Mouse (Mus musculus): ENCODE data around the gene Retsat. TPM values are rescaled to one million over a fixed set of nuclear protein-coding genes. Genes with fewer than 3 reads are reported as not detected.
A peak's percentile ranks its signal among the peaks of the same experiment; 100 is the strongest.

Retsat gene
- polyA plus RNA-seq (2014; fragmentation: Nextera tagmentation; extraction: Ambion mirVana): 9.5 and 10.1 TPM in 2 replicates

- no peaks in the 10 kb centered on the region for H3K27me3 ChIP-seq (ENCODE audit: control insufficient read depth, insufficient read depth, low read length)
- 1% methylated on average over 38 of the region's 38 CpGs for WGBS
- peak within 1 kb of the TSS; percentile 75 for H3K4me2 ChIP-seq (ENCODE audit: low read depth, low read length)
- H3K27ac ChIP-seq (replicated peaks; ENCODE audit: low read depth, low read length): no peak within 1 kb of the TSS
- ATAC-seq (replicated peaks; ENCODE audit: insufficient number of reproducible peaks, low FRiP score, low TSS enrichment, low read depth): peak; percentile 88
- DNase-seq (ENCODE audit: low spot score): peak; percentile 97
- H3K9ac ChIP-seq (replicated peaks; ENCODE audit: low read length): peak within 1 kb of the TSS; percentile 70
- no peaks in the 10 kb centered on the region for H3K9me3 ChIP-seq (replicated peaks; ENCODE audit: control insufficient read depth, low read length)
- no peaks in the 10 kb centered on the region for H3K36me3 ChIP-seq (replicated peaks; ENCODE audit: control insufficient read depth, insufficient read depth, low read depth, low read length)
- peak within 1 kb of the TSS; percentile 60 for H3K4me3 ChIP-seq (ENCODE audit: low read depth, low read length)
- H3K4me1 ChIP-seq (ENCODE audit: control insufficient read depth, insufficient read depth, low read length): no peaks in the 10 kb centered on the region
Measured at GRCm38 (mm10) chr6:72597956-72598753, at the start of gene Retsat, which contains the start of gene Elmod3. Retsat (plus strand) TSS chr6:72598475. Elmod3 (minus strand) TSS chr6:72598413.

GRCm38 (mm10) chr6:72549041-72549580, 49.2 kb upstream of the Retsat start:
- no peak overlapping the region for H3K4me3 ChIP-seq (ENCODE audit: low read depth, low read length)
- DNase-seq (ENCODE audit: low spot score) (no peak), ATAC-seq (replicated peaks; ENCODE audit: insufficient number of reproducible peaks, low FRiP score, low TSS enrichment, low read depth) (no peak)
- no peak overlapping the region for H3K4me2 ChIP-seq (ENCODE audit: low read depth, low read length)
- H3K27me3 ChIP-seq (ENCODE audit: control insufficient read depth, insufficient read depth, low read length): no peaks in the 10 kb centered on the region
- no peaks in the 10 kb centered on the region for H3K9me3 ChIP-seq (replicated peaks; ENCODE audit: control insufficient read depth, low read length)
- no peak overlapping the region for H3K9ac ChIP-seq (replicated peaks; ENCODE audit: low read length)
- H3K4me1 ChIP-seq (ENCODE audit: control insufficient read depth, insufficient read depth, low read length): peaks cover 3% of the 10 kb centered on the region; the same call in 1 of the 2 replicates
- 56% methylated on average over 9 of the region's 9 CpGs for WGBS
- no peak overlapping the region for H3K27ac ChIP-seq (replicated peaks; ENCODE audit: low read depth, low read length)
- H3K36me3 ChIP-seq (replicated peaks; ENCODE audit: control insufficient read depth, insufficient read depth, low read depth, low read length): no peaks in the 10 kb centered on the region

- Histone ChIP-seq H3K36me3 (replicated peaks; ENCODE audit: control insufficient read depth, insufficient read depth, low read depth, low read length) (no peaks in the 10 kb centered on the region), H3K27me3 (ENCODE audit: control insufficient read depth, insufficient read depth, low read length) (no peaks in the 10 kb centered on the region), H3K4me1 (ENCODE audit: control insufficient read depth, insufficient read depth, low read length) (peaks cover 3% of the 10 kb centered on the region; the same call in 1 of the 2 replicates), H3K4me3 (ENCODE audit: low read depth, low read length) (no peak overlapping the region), H3K9me3 (replicated peaks; ENCODE audit: control insufficient read depth, low read length) (no peaks in the 10 kb centered on the region), H3K4me2 (ENCODE audit: low read depth, low read length) (no peak overlapping the region), H3K27ac (replicated peaks; ENCODE audit: low read depth, low read length) (no peak overlapping the region), H3K9ac (replicated peaks; ENCODE audit: low read length) (no peak overlapping the region)
- 53% methylated on average over 6 of the region's 6 CpGs for WGBS
- DNase-seq (ENCODE audit: low spot score): no peak
- ATAC-seq (replicated peaks; ENCODE audit: insufficient number of reproducible peaks, low FRiP score, low TSS enrichment, low read depth): no peak
Measured at GRCm38 (mm10) chr6:72550025-72550424, 48.2 kb upstream of the Retsat start.

- no peaks in the 10 kb centered on the region for H3K9me3 ChIP-seq (replicated peaks; ENCODE audit: control insufficient read depth, low read length)
- H3K27ac ChIP-seq (replicated peaks; ENCODE audit: low read depth, low read length): no peak overlapping the region
- no peak overlapping the region for H3K4me3 ChIP-seq (ENCODE audit: low read depth, low read length)
- H3K9ac ChIP-seq (replicated peaks; ENCODE audit: low read length): no peak overlapping the region
- ATAC-seq (replicated peaks; ENCODE audit: insufficient number of reproducible peaks, low FRiP score, low TSS enrichment, low read depth): no peak
- H3K27me3 ChIP-seq (ENCODE audit: control insufficient read depth, insufficient read depth, low read length): no peaks in the 10 kb centered on the region
- no peak for DNase-seq (ENCODE audit: low spot score)
- WGBS: 84% methylated on average over 10 of the region's 10 CpGs
- no peak overlapping the region for H3K4me2 ChIP-seq (ENCODE audit: low read depth, low read length)
- no peaks in the 10 kb centered on the region for H3K36me3 ChIP-seq (replicated peaks; ENCODE audit: control insufficient read depth, insufficient read depth, low read depth, low read length)
- H3K4me1 ChIP-seq (ENCODE audit: control insufficient read depth, insufficient read depth, low read length): peaks cover 3% of the 10 kb centered on the region; the same call in 1 of the 2 replicates
Measured at GRCm38 (mm10) chr6:72550503-72551100, 47.7 kb upstream of the Retsat start.

GRCm38 (mm10) chr6:72552171-72553078, 45.9 kb upstream of the Retsat start:
- peak; percentile 87 for DNase-seq (ENCODE audit: low spot score)
- Histone ChIP-seq H3K4me3 (ENCODE audit: low read depth, low read length) (peak overlapping the region; percentile 30), H3K4me2 (ENCODE audit: low read depth, low read length) (peak overlapping the region; percentile 56), H3K9me3 (replicated peaks; ENCODE audit: control insufficient read depth, low read length) (no peaks in the 10 kb centered on the region), H3K36me3 (replicated peaks; ENCODE audit: control insufficient read depth, insufficient read depth, low read depth, low read length) (no peaks in the 10 kb centered on the region), H3K4me1 (ENCODE audit: control insufficient read depth, insufficient read depth, low read length) (peaks cover 3% of the 10 kb centered on the region; the same call in 1 of the 2 replicates), H3K27ac (replicated peaks; ENCODE audit: low read depth, low read length) (peak overlapping the region; percentile 92), H3K9ac (replicated peaks; ENCODE audit: low read length) (peak overlapping the region; percentile 60), H3K27me3 (ENCODE audit: control insufficient read depth, insufficient read depth, low read length) (no peaks in the 10 kb centered on the region)
- ATAC-seq (replicated peaks; ENCODE audit: insufficient number of reproducible peaks, low FRiP score, low TSS enrichment, low read depth): peak; percentile 87
- WGBS: 10% methylated on average over 27 of the region's 27 CpGs

GRCm38 (mm10) chr6:72553079-72553412, 45.2 kb upstream of the Retsat start:
- peaks cover 3% of the 10 kb centered on the region; the same call in 1 of the 2 replicates for H3K4me1 ChIP-seq (ENCODE audit: control insufficient read depth, insufficient read depth, low read length)
- H3K9ac ChIP-seq (replicated peaks; ENCODE audit: low read length): peak overlapping the region; percentile 60
- H3K9me3 ChIP-seq (replicated peaks; ENCODE audit: control insufficient read depth, low read length): no peaks in the 10 kb centered on the region
- 15% methylated on average over 8 of the region's 8 CpGs for WGBS
- no peaks in the 10 kb centered on the region for H3K27me3 ChIP-seq (ENCODE audit: control insufficient read depth, insufficient read depth, low read length)
- peak overlapping the region; percentile 56 for H3K4me2 ChIP-seq (ENCODE audit: low read depth, low read length)
- DNase-seq (ENCODE audit: low spot score) (no peak), ATAC-seq (replicated peaks; ENCODE audit: insufficient number of reproducible peaks, low FRiP score, low TSS enrichment, low read depth) (peak; percentile 30; the same call in 1 of the 2 replicates)
- H3K36me3 ChIP-seq (replicated peaks; ENCODE audit: control insufficient read depth, insufficient read depth, low read depth, low read length): no peaks in the 10 kb centered on the region
- peak overlapping the region; percentile 30 for H3K4me3 ChIP-seq (ENCODE audit: low read depth, low read length)
- H3K27ac ChIP-seq (replicated peaks; ENCODE audit: low read depth, low read length): peak overlapping the region; percentile 92

- Histone ChIP-seq H3K27me3 (ENCODE audit: control insufficient read depth, insufficient read depth, low read length) (no peaks in the 10 kb centered on the region), H3K9ac (replicated peaks; ENCODE audit: low read length) (no peak overlapping the region), H3K9me3 (replicated peaks; ENCODE audit: control insufficient read depth, low read length) (no peaks in the 10 kb centered on the region), H3K27ac (replicated peaks; ENCODE audit: low read depth, low read length) (no peak overlapping the region), H3K4me1 (ENCODE audit: control insufficient read depth, insufficient read depth, low read length) (no peaks in the 10 kb centered on the region), H3K36me3 (replicated peaks; ENCODE audit: control insufficient read depth, insufficient read depth, low read depth, low read length) (no peaks in the 10 kb centered on the region), H3K4me2 (ENCODE audit: low read depth, low read length) (no peak overlapping the region), H3K4me3 (ENCODE audit: low read depth, low read length) (no peak overlapping the region)
- 79% methylated on average over 8 of the region's 8 CpGs for WGBS
- ATAC-seq (replicated peaks; ENCODE audit: insufficient number of reproducible peaks, low FRiP score, low TSS enrichment, low read depth) (no peak), DNase-seq (ENCODE audit: low spot score) (no peak)
Measured at GRCm38 (mm10) chr6:72560801-72561200, 37.5 kb upstream of the Retsat start.
